Mouse (Mus musculus): ENCODE results near the gene Bloc1s5. TPM values are rescaled to one million over a fixed set of nuclear protein-coding genes. Genes with fewer than 3 reads are reported as not detected.
"Not testable (repeated sequence)": the region's sequence is repeated elsewhere in the genome, so short reads cannot be mapped to it uniquely, and the experiment has no call there.

Gene Bloc1s5
- total RNA-seq, 2 experiments from 2014 or later: 5.3 to 5.7 TPM

- not testable (repeated sequence) for DNase-seq
These were observed 16.8 kb downstream of the Bloc1s5 start for GRCm38 (mm10) chr13:38618001-38618630.

DNA sequence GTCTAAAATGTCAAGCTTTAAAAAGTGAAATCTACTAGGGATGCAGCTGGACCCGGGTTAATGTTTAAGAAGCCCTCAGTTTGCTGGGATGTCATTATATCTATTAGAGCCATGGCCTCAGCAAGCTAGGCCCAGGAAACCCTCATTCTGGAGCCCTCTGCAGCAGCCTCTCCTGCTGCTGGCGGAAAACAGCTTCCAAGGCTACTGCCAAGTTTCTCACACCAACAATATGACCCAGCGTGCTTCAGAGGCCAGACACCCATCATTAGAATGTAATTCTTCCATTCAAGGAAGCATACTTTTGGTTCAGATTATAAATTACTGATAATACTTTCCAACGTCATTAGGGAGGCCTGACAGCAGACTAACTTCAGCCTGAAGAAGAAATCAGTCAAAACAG lies 18.0 kb downstream of the Bloc1s5 start:
- DNase-seq: no peak

- DNase-seq: no peak
These were observed 19.3 kb downstream of the Bloc1s5 start for GRCm38 (mm10) chr13:38615656-38616055.

GRCm38 (mm10) chr13:38614298-38614697 lies 20.6 kb downstream of the Bloc1s5 start:
- no peak for DNase-seq

DNA sequence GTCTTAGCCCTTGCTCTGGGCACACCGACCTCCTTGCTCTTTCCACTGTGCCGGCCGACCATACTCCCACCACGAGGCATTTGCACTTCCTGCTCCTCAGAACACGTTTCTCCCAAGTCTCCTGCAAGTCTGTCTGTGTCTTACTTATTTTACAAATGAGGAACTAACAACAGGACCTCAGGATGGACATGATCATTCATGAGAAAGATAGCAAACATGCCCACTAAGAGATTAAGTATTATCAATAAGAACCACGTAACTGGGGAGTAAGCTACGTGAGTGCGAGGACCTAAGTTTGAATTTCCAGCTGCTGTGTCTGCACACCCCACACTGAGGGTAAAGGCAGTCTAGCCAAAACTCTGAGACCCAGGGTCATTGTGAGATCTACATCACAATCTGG lies 21.3 kb downstream of the Bloc1s5 start:
- DNase-seq: no peak

- DNase-seq: no peak
These were observed 22.3 kb downstream of the Bloc1s5 start for GRCm38 (mm10) chr13:38612608-38613007.

DNA sequence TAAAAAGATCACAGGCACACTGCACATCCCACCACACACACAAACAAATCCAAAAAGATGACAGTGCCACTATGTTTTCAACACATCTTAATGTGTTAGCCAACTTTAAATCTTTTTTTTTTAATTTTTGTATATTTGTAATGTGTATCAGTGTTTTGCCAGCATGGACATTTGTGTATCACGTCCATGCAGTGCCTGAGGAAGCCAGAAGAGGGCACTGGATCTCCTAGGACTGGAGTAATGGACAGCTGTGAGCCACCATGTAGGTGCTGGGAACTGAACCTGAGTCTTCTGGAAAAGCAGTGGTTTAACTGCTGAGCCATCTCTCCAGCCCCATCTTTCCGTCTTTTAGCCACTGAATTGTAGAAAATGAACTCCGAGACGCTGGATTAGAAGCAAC lies 22.7 kb downstream of the Bloc1s5 start:
- DNase-seq: no peak

- no peak for DNase-seq
These were observed 24.6 kb downstream of the Bloc1s5 start for GRCm38 (mm10) chr13:38610336-38610735.

DNA sequence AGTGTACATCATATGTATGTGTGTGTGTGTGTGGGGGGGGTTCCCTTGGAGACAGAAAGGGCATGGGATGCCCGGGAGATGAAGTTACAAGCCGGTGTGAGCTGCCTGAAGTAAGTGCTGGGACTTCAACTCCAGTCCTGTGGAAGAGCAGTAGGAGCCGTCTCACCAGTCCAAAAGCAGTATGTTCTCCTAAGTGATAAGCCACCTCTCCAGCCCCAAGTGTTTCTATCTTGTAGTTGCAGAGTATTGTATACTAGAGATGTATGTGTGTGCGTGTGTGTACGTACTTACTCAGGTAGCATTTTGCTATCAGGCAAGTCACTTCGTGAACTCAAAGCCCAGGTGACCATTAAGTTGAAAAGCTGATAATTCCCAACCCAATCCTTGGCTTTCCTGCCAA lies 27.8 kb downstream of the Bloc1s5 start:
- DNase-seq: no peak

GRCm38 (mm10) chr13:38605353-38605752 lies 29.6 kb downstream of the Bloc1s5 start:
- peak; percentile 51 for DNase-seq

GRCm38 (mm10) chr13:38602966-38603365 lies 31.9 kb downstream of the Bloc1s5 start:
- DNase-seq: no peak

- no peak for DNase-seq
These were observed 32.6 kb downstream of the Bloc1s5 start for GRCm38 (mm10) chr13:38602243-38602832.

GRCm38 (mm10) chr13:38600811-38601210 lies 34.1 kb downstream of the Bloc1s5 start:
- no peak for DNase-seq

GRCm38 (mm10) chr13:38597076-38597475 lies 37.8 kb downstream of the Bloc1s5 start:
- DNase-seq: no peak

- DNase-seq: no peak
These were observed 38.4 kb downstream of the Bloc1s5 start for GRCm38 (mm10) chr13:38596461-38596860.

GRCm38 (mm10) chr13:38593114-38593513 lies 41.8 kb downstream of the Bloc1s5 start:
- DNase-seq: peak; percentile 27

GRCm38 (mm10) chr13:38587350-38587749 lies 47.6 kb downstream of the Bloc1s5 start:
- no peak for DNase-seq

DNA sequence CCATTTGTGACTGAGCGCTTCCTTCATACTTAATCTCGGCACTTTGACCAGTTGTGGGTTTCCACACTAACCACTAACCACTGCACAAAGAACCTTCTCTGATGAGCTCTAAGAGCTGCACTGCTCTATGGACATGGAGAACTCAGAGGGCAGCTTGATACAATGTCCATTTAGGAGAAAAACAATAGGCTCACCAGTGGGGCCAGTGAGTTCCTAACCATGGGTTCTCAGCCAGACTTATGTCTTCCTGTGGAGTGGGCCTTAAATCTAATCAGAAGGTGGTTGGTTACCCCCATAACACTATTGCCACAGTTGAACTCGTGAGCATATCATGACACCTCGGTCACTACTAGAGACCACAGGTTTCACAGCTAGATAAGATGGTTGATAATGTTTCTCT lies 48.5 kb downstream of the Bloc1s5 start:
- DNase-seq: no peak

DNA sequence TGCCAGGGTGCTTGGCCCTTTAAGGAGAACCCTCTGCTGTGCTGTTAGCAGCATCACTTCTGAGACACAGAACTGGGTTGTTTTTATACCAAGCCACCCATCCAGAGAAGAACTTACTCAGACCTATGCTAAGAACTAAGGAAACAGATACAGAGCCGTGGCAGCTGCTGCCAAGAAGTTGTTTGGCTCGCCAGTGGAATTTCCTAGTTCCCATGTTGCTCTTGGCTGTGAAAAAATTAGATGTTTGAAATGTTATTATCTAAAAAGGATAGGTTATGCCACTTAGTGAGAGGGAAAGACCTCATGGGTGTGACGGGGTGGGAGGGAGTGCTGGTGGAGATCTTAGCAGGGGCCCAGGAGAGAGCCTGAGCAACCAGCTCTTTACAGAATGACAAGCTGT lies 52.1 kb downstream of the Bloc1s5 start:
- no peak for DNase-seq

GRCm38 (mm10) chr13:38580601-38581457 lies 54.1 kb downstream of the Bloc1s5 start:
- DNase-seq: peak; percentile 62

DNA sequence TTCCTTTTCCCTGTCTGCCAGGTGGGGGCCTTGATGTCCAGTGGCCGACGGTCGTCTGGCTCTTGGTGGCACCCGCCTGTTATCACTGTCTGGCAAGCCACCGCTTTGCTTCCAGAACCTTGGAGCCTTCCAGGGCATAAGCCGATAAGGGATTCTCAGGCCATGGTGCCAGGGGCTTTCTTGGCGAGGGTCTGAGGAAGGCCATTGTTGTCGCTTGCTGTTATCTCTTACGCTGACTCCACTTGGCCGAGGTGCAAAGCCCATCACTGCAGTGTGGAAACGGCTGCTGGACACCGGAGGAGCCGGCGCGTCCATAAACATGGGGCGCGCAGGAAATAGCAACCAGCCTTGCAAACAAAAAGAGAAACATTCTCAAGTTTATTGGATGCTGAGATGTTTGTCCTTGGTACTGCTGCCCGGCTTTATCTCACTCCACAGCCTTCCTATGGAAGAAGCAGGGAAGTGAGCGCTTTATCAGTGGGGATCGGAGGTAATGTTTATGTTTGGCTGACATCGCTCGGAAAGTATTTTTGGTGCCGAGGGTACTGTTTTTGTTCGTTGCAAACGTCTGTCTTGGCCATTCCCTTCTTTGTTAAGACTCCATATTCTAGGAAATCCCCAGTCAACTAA lies 54.8 kb downstream of the Bloc1s5 start:
- DNase-seq: no peak

DNA sequence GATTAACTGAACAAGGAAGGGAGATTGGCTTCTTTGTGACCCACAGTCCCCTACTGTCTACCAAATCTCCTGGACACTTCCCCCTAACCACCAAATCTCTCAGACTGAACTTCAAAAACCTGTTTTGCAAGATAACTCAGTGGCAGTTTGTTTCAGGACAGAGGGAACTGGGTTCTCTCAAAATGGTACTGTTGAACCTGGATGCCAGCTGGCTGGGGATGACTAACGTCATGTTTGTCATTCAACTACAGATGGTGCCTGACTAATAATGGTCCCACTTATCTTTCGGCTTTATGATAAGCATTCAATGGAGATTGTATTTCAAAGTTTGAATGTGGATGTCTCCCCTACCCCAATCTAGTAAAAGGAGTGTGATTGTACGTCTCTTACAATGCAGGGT lies 60.2 kb downstream of the Bloc1s5 start:
- no peak for DNase-seq

GRCm38 (mm10) chr13:38573281-38573680 lies 61.6 kb downstream of the Bloc1s5 start:
- DNase-seq: no peak
